Mouse (Mus musculus) CH12.LX (cell line): ENCODE results near the gene Dpy19l3. TPM values are rescaled to one million over a fixed set of nuclear protein-coding genes. Genes with fewer than 3 reads are reported as not detected.

Source experiments
- DNase-seq: peaks from one replicate; pipeline ENCODE4 v3.0.0-alpha.2; 2013; ENCODE audit errors: extremely low read depth
- H3K27ac ChIP-seq: 2 replicates; pipeline ENCODE4 v1.5.1; 2012; ENCODE audit warnings: low read depth, mild to moderate bottlenecking, control low read depth, moderate library complexity; ENCODE audit not compliant: insufficient read depth
- H3K27me3 ChIP-seq: replicated peaks from 2 replicates; pipeline ENCODE3; 2012; ENCODE audit warnings: inconsistent platforms
- H3K36me3 ChIP-seq, 2 experiments: replicated peaks in 1 of 2; 2 replicates each; pipeline versions ENCODE3 to v1.6.1; 2012; ENCODE audit warnings: inconsistent platforms in 1 of 2, low read length in 1 of 2, mild to moderate bottlenecking in 1 of 2, mixed read lengths in 1 of 2, moderate library complexity in 1 of 2; ENCODE audit not compliant: control insufficient read depth in 1 of 2, insufficient read depth in 1 of 2
- H3K4me1 ChIP-seq, 2 experiments: 2 replicates each; pipeline ENCODE4 v1.6.1; 2012; ENCODE audit warnings: inconsistent platforms in 1 of 2, moderate library complexity in 1 of 2; ENCODE audit not compliant: insufficient read depth in 2 of 2, control insufficient read depth in 1 of 2
- H3K4me2 ChIP-seq: 2 replicates; pipeline ENCODE4 v1.6.1; 2012; ENCODE audit warnings: low read depth, mild to moderate bottlenecking, control low read depth; ENCODE audit not compliant: poor library complexity, insufficient read depth, severe bottlenecking
- H3K4me3 ChIP-seq, 3 experiments: fragments of 150-350 bp in 1 of 3; sonication (generic) in 1 of 3; replicated peaks in 1 of 3; 2 replicates each; pipeline versions ENCODE3 to v1.5.1; 2011 to 2012; ENCODE audit warnings: low read depth in 2 of 3, low read length in 2 of 3, mild to moderate bottlenecking in 2 of 3, moderate library complexity in 2 of 3, control low read depth in 1 of 3, improper control_type of control experiment in 1 of 3, inconsistent platforms in 1 of 3, mixed read lengths in 1 of 3; ENCODE audit not compliant: poor library complexity in 1 of 3
- H3K79me2 ChIP-seq: replicated peaks from 2 replicates; pipeline ENCODE4 v1.6.1; 2012; ENCODE audit warnings: mild to moderate bottlenecking, moderate library complexity; ENCODE audit not compliant: control insufficient read depth, poor library complexity, insufficient read depth, severe bottlenecking; ENCODE audit errors: extremely low read depth
- H3K9ac ChIP-seq: 2 replicates; pipeline ENCODE4 v1.6.1; 2012; ENCODE audit warnings: low read depth, mild to moderate bottlenecking, control low read depth, moderate library complexity; ENCODE audit not compliant: insufficient read depth
- H3K9me3 ChIP-seq: replicated peaks from 2 replicates; pipeline ENCODE3; 2012; ENCODE audit warnings: low read length, inconsistent platforms, mixed read lengths
- BHLHE40 ChIP-seq: IDR thresholded peaks from 2 replicates; pipeline ENCODE4 v1.6.1; 2011; ENCODE audit warnings: mild to moderate bottlenecking, low read depth, low read length, improper control_type of control experiment
- CHD2 ChIP-seq: IDR thresholded peaks from 2 replicates; pipeline ENCODE4 v1.6.1; 2011; ENCODE audit warnings: low read length, improper control_type of control experiment
- CTCF ChIP-seq, 2 experiments: IDR thresholded peaks in 1 of 2; conservative IDR thresholded peaks in 1 of 2; 2 replicates each; pipeline ENCODE4 v1.5.1; 2011 to 2012; ENCODE audit warnings: low read depth in 2 of 2, low read length in 2 of 2, improper control_type of control experiment in 1 of 2, inconsistent platforms in 1 of 2, mild to moderate bottlenecking in 1 of 2, moderate library complexity in 1 of 2
- E2F4 ChIP-seq: IDR thresholded peaks from 2 replicates; pipeline ENCODE4 v1.6.1; 2011; ENCODE audit warnings: low read depth, low read length, improper control_type of control experiment; ENCODE audit not compliant: insufficient replicate concordance
- ETS1 ChIP-seq: conservative IDR thresholded peaks from 2 replicates; pipeline ENCODE4 v1.6.1; 2012; ENCODE audit warnings: low read depth, mild to moderate bottlenecking, inconsistent platforms, low read length, improper control_type of control experiment, moderate library complexity
- JUN ChIP-seq: IDR thresholded peaks from 2 replicates; pipeline ENCODE4 v1.6.1; 2011; ENCODE audit warnings: low read depth, mild to moderate bottlenecking, low read length, improper control_type of control experiment, moderate library complexity; ENCODE audit not compliant: insufficient read depth
- JUND ChIP-seq: conservative IDR thresholded peaks from 2 replicates; pipeline ENCODE4 v1.6.1; 2011; ENCODE audit warnings: low read depth, low read length, improper control_type of control experiment
- KAT2A ChIP-seq: IDR thresholded peaks from 2 replicates; pipeline ENCODE4 v1.6.1; 2012; ENCODE audit warnings: low read length, improper control_type of control experiment, inconsistent platforms; ENCODE audit not compliant: insufficient replicate concordance
- MAX ChIP-seq: IDR thresholded peaks from 2 replicates; pipeline ENCODE4 v1.6.1; 2011; ENCODE audit warnings: low read length, improper control_type of control experiment
- MAZ ChIP-seq: IDR thresholded peaks from 2 replicates; pipeline ENCODE4 v1.6.1; 2012; ENCODE audit warnings: low read depth, mild to moderate bottlenecking, inconsistent platforms, low read length, improper control_type of control experiment, moderate library complexity
- MEF2A ChIP-seq: IDR thresholded peaks from 2 replicates; pipeline ENCODE4 v1.6.1; 2014; ENCODE audit warnings: low read depth, mild to moderate bottlenecking, inconsistent platforms, low read length, improper control_type of control experiment, borderline replicate concordance
- MYC ChIP-seq: IDR thresholded peaks from 2 replicates; pipeline ENCODE4 v1.6.1; 2011; ENCODE audit warnings: low read depth, mild to moderate bottlenecking, improper control_type of control experiment, low read length
- NELFE ChIP-seq: IDR thresholded peaks from 2 replicates; pipeline ENCODE4 v1.6.1; 2011; ENCODE audit warnings: low read depth, low read length, improper control_type of control experiment
- NRF1 ChIP-seq: IDR thresholded peaks from 2 replicates; pipeline ENCODE4 v1.6.1; 2014; ENCODE audit warnings: low read depth, mild to moderate bottlenecking, inconsistent platforms, low read length, improper control_type of control experiment, moderate library complexity
- PAX5 ChIP-seq: IDR thresholded peaks from 2 replicates; pipeline ENCODE4 v1.6.1; 2012; ENCODE audit warnings: low read length, inconsistent platforms, mixed read lengths
- POLR2A ChIP-seq: IDR thresholded peaks from 2 replicates; pipeline ENCODE4 v1.6.1; 2011; ENCODE audit warnings: low read depth, mild to moderate bottlenecking, improper control_type of control experiment, low read length
- RAD21 ChIP-seq: IDR thresholded peaks from 2 replicates; pipeline ENCODE4 v1.6.1; 2011; ENCODE audit warnings: low read depth, mild to moderate bottlenecking, low read length, improper control_type of control experiment, moderate library complexity
- SIN3A ChIP-seq: IDR thresholded peaks from 2 replicates; pipeline ENCODE4 v1.6.1; 2012; ENCODE audit warnings: low read length, improper control_type of control experiment, inconsistent platforms
- SMC3 ChIP-seq: IDR thresholded peaks from 2 replicates; pipeline ENCODE4 v1.6.1; 2011; ENCODE audit warnings: low read depth, low read length, improper control_type of control experiment
- UBTF ChIP-seq: IDR thresholded peaks from 2 replicates; pipeline ENCODE4 v1.6.1; 2012; ENCODE audit warnings: low read depth, mild to moderate bottlenecking, inconsistent platforms, low read length, improper control_type of control experiment, moderate library complexity
- ZNF384 ChIP-seq: IDR thresholded peaks from 2 replicates; pipeline ENCODE4 v1.6.1; 2012; ENCODE audit warnings: low read depth, low read length, improper control_type of control experiment, inconsistent platforms
- dilution Hi-C: fragments of 300-500 bp; cut with MboI; formaldehyde crosslinking; loops from 2 replicates; pipeline ENCODE4 v1.14.3; 2020; ENCODE audit warnings: low sequenced_read_pairs; ENCODE audit not compliant: extremely low pct_unique_long_range_greater_than_20kb, extremely low pct_ligation_motif_present
- in situ Hi-C: fragments of 300-500 bp; cut with MboI; formaldehyde crosslinking; loops from 3 replicates; pipeline ENCODE4 v1.14.3; 2019; ENCODE audit warnings: low sequenced_read_pairs, low pct_ligation_motif_present, low pct_unique_long_range_greater_than_20kb, mixed read lengths
- polyA plus RNA-seq: library from polyadenylated mRNA; unstranded; fragments of >175 nt; gene quantifications from 2 replicates; pipeline ENCODE4 v1.2.1, GENCODE M21; 2012; ENCODE audit warnings: low read depth; ENCODE audit not compliant: insufficient read length
- total RNA-seq, 2 experiments: library from RNA; depleted of rRNA; stranded (reverse); fragments of 300-350 nt in 1 of 2; fragments of >200 nt in 1 of 2; gene quantifications; 2 replicates each; pipeline ENCODE4 v1.2.3; 2012 to 2014

Gene Dpy19l3
- total and polyA plus RNA-seq, 3 experiments: 5.0 to 18.3 (median 5.5) TPM

- no peak overlapping the region for H3K4me2 ChIP-seq
- dilution Hi-C loops: no loop called here
- TF ChIP-seq ETS1 (no peak), E2F4 (no peak), JUND (no peak), NRF1 (no peak), ZNF384 (no peak), MAZ (no peak), MEF2A (no peak), PAX5 (no peak), CTCF (conservative IDR thresholded peaks at IDR 0.05 in 1 of 2, IDR thresholded peaks at IDR 0.05 in 1 of 2; ENCODE audit: low read depth in 2 of 2, low read length in 2 of 2) (no peak), JUN (no peak), KAT2A (no peak), SIN3A (no peak), POLR2A (no peak), NELFE (no peak), UBTF (no peak), BHLHE40 (no peak)
- TF ChIP-seq, all 38 proteins: peak for 0
- no peaks in the 10 kb centered on the region for H3K36me3 ChIP-seq
- H3K9me3 ChIP-seq: peaks cover 5% of the 10 kb centered on the region
- no peaks in the 10 kb centered on the region for H3K79me2 ChIP-seq
- H3K27me3 ChIP-seq: no peaks in the 10 kb centered on the region
- H3K27ac ChIP-seq: no peak overlapping the region
- in situ Hi-C loops: no loop called here
- no peak overlapping the region for H3K4me3 ChIP-seq
- DNase-seq: no peak
- peaks cover 18 to 42% of the 10 kb centered on the region in 2 experiments for H3K4me1 ChIP-seq
- no peak overlapping the region for H3K9ac ChIP-seq
These were observed 12.4 kb downstream of the Dpy19l3 start for GRCm38 (mm10) chr7:35741858-35742257.

- peaks cover 2% of the 10 kb centered on the region for H3K9me3 ChIP-seq
- H3K4me3 ChIP-seq: no peak overlapping the region
- no peaks in the 10 kb centered on the region for H3K27me3 ChIP-seq
- H3K4me1 ChIP-seq: peaks cover 16 to 38% of the 10 kb centered on the region in 2 experiments
- H3K4me2 ChIP-seq: no peak overlapping the region
- peak; percentile 66 for DNase-seq
- H3K9ac ChIP-seq: no peak overlapping the region
- H3K36me3 ChIP-seq: no peaks in the 10 kb centered on the region
- in situ Hi-C loops: no loop called here
- H3K27ac ChIP-seq: no peak overlapping the region
- H3K79me2 ChIP-seq: no peaks in the 10 kb centered on the region
- dilution Hi-C loops: no loop called here
- no peak for TF ChIP-seq MAX
- peak; percentile 69 for TF ChIP-seq RAD21
- TF ChIP-seq JUND: no peak
- TF ChIP-seq NELFE: peak; percentile 33; the same call in 1 of the 2 replicates
- peak; percentile 58 for TF ChIP-seq SMC3
- no peak for TF ChIP-seq CHD2
- TF ChIP-seq E2F4: no peak
- TF ChIP-seq CTCF (conservative IDR thresholded peaks at IDR 0.05 in 1 of 2, IDR thresholded peaks at IDR 0.05 in 1 of 2; ENCODE audit: low read depth in 2 of 2, low read length in 2 of 2): peak; percentile 51 to 76
- TF ChIP-seq MYC: no peak
- no peak for TF ChIP-seq UBTF
- no peak for TF ChIP-seq KAT2A
- TF ChIP-seq MAZ: no peak
- TF ChIP-seq, all 38 proteins: peak for 4
These were observed 13.6 kb downstream of the Dpy19l3 start for GRCm38 (mm10) chr7:35740489-35741230.
